Mouse (Mus musculus): ENCODE measurements around the gene Sobp. TPM values are rescaled to one million over a fixed set of nuclear protein-coding genes. Genes with fewer than 3 reads are reported as not detected.

The Sobp gene
- polyA plus RNA-seq, 1 experiment from 2014 or later = 0.29 TPM

GRCm38 (mm10) chr10:43128750-43129149 lies 45.6 kb downstream of the Sobp start:
- no peak for ATAC-seq (ENCODE audit: low read depth)
- Histone ChIP-seq H3K9ac (ENCODE audit: low read length) (no peak overlapping the region), H3K9me3 (ENCODE audit: control insufficient read depth, low read length) (no peaks in the 10 kb centered on the region), H3K4me1 (replicated peaks; ENCODE audit: control insufficient read depth, insufficient read depth, low read length) (no peaks in the 10 kb centered on the region), H3K27ac (ENCODE audit: low read length) (no peak overlapping the region), H3K27me3 (ENCODE audit: control insufficient read depth, insufficient read depth, low read depth, low read length) (no peaks in the 10 kb centered on the region), H3K36me3 (ENCODE audit: control insufficient read depth, insufficient read depth, low read length) (no peaks in the 10 kb centered on the region), H3K4me3 (ENCODE audit: low read length) (no peak overlapping the region), H3K4me2 (ENCODE audit: low read depth, low read length) (no peak overlapping the region)
- WGBS = 61% methylated on average over 3 of the region's 3 CpGs

DNA sequence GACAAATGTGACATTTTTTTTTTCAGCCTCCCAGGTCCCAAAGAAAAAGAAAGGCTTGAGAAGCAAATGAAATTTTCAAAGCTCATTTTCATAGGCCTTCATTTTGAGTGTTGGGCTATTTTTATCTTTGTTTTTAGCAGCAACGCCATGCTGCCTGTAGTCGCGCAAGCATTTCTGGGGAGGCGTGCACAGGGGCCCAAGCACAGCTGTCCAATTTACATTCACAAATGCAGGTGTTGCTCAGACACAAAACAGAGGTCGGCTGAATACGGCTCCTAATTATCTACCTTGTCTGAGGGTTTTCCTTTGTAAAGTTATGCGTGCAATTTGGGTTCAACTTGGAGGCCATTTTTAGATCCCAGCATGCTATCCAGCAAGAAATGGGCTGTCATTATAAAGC lies 49.8 kb downstream of the Sobp start:
- Histone ChIP-seq H3K4me3 (ENCODE audit: low read length) (no peak overlapping the region), H3K27ac (ENCODE audit: low read length) (no peak overlapping the region), H3K4me1 (replicated peaks; ENCODE audit: control insufficient read depth, insufficient read depth, low read length) (no peaks in the 10 kb centered on the region), H3K36me3 (ENCODE audit: control insufficient read depth, insufficient read depth, low read length) (no peaks in the 10 kb centered on the region), H3K27me3 (ENCODE audit: control insufficient read depth, insufficient read depth, low read depth, low read length) (no peaks in the 10 kb centered on the region; the same call in 1 of the 2 replicates), H3K4me2 (ENCODE audit: low read depth, low read length) (no peak overlapping the region), H3K9me3 (ENCODE audit: control insufficient read depth, low read length) (no peaks in the 10 kb centered on the region), H3K9ac (ENCODE audit: low read length) (no peak overlapping the region)
- ATAC-seq (ENCODE audit: low read depth) = no peak
- 87% methylated on average over 7 of the region's 7 CpGs for WGBS

DNA sequence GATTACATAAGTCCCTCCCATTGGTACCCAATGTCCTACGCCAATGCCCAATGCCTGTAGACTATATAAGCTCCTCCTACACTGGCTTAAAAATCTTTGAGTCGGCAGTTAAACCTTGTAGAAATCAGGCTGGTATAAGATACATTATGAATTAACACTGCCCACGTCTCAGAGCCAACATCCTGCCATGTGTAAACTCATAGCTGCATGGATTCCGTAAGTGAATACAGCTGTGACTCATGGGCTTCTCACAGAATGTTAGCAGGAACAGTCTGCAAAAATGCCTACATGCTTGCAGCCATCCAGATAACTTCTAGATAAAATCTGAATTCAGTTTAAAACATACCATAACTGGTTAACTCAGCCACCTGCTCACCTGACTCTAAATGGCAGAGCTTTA lies 50.2 kb downstream of the Sobp start:
- no peaks in the 10 kb centered on the region; the same call in 1 of the 2 replicates for H3K27me3 ChIP-seq (ENCODE audit: control insufficient read depth, insufficient read depth, low read depth, low read length)
- no peak overlapping the region for H3K27ac ChIP-seq (ENCODE audit: low read length)
- no peaks in the 10 kb centered on the region for H3K9me3 ChIP-seq (ENCODE audit: control insufficient read depth, low read length)
- no peaks in the 10 kb centered on the region for H3K36me3 ChIP-seq (ENCODE audit: control insufficient read depth, insufficient read depth, low read length)
- H3K4me2 ChIP-seq (ENCODE audit: low read depth, low read length) = no peak overlapping the region
- no peaks in the 10 kb centered on the region for H3K4me1 ChIP-seq (replicated peaks; ENCODE audit: control insufficient read depth, insufficient read depth, low read length)
- ATAC-seq (ENCODE audit: low read depth) = no peak
- H3K4me3 ChIP-seq (ENCODE audit: low read length) = no peak overlapping the region
- no peak overlapping the region for H3K9ac ChIP-seq (ENCODE audit: low read length)
- 79% methylated on average over 4 of the region's 4 CpGs for WGBS

DNA sequence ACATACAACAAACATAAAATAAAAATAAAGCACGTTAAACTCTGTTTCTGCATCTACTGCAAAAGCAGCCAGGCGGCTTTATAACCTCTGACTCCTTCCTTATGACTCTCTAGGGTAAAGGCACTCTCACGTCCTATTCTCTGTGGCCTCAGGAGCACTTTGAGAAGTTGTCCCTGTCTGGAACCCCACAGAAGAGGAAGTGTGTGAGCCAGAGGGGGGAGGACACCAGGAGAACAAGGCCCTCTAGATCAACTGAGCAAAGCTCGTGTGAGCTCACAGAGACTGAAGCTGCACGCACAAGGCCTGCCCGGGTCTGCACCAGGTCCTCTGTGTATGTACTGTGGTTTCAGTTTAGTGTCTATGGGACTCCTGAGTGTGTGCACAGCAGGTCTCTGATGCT lies 50.9 kb downstream of the Sobp start:
- 71% methylated on average over 6 of the region's 6 CpGs for WGBS

GRCm38 (mm10) chr10:43120688-43121450 lies 53.5 kb downstream of the Sobp start:
- Histone ChIP-seq H3K27me3 (ENCODE audit: control insufficient read depth, insufficient read depth, low read depth, low read length) (no peaks in the 10 kb centered on the region; the same call in 1 of the 2 replicates), H3K4me2 (ENCODE audit: low read depth, low read length) (no peak overlapping the region), H3K9ac (ENCODE audit: low read length) (no peak overlapping the region), H3K27ac (ENCODE audit: low read length) (no peak overlapping the region), H3K9me3 (ENCODE audit: control insufficient read depth, low read length) (no peaks in the 10 kb centered on the region), H3K36me3 (ENCODE audit: control insufficient read depth, insufficient read depth, low read length) (no peaks in the 10 kb centered on the region), H3K4me3 (ENCODE audit: low read length) (no peak overlapping the region), H3K4me1 (replicated peaks; ENCODE audit: control insufficient read depth, insufficient read depth, low read length) (no peaks in the 10 kb centered on the region)
- WGBS = 23% methylated on average over 8 of the region's 8 CpGs
- no peak for ATAC-seq (ENCODE audit: low read depth)

More for the DNA sequence above, 50.9 kb downstream of the Sobp start:
- Histone ChIP-seq H3K4me3 (ENCODE audit: low read length) (no peak overlapping the region), H3K4me2 (ENCODE audit: low read depth, low read length) (no peak overlapping the region), H3K27ac (ENCODE audit: low read length) (no peak overlapping the region), H3K9ac (ENCODE audit: low read length) (no peak overlapping the region), H3K9me3 (ENCODE audit: control insufficient read depth, low read length) (no peaks in the 10 kb centered on the region), H3K27me3 (ENCODE audit: control insufficient read depth, insufficient read depth, low read depth, low read length) (no peaks in the 10 kb centered on the region; the same call in 1 of the 2 replicates), H3K36me3 (ENCODE audit: control insufficient read depth, insufficient read depth, low read length) (no peaks in the 10 kb centered on the region), H3K4me1 (replicated peaks; ENCODE audit: control insufficient read depth, insufficient read depth, low read length) (no peaks in the 10 kb centered on the region)
- no peak for ATAC-seq (ENCODE audit: low read depth)

GRCm38 (mm10) chr10:43116083-43116927 lies 58.0 kb downstream of the Sobp start:
- no peaks in the 10 kb centered on the region; the same call in 1 of the 2 replicates for H3K27me3 ChIP-seq (ENCODE audit: control insufficient read depth, insufficient read depth, low read depth, low read length)
- H3K4me3 ChIP-seq (ENCODE audit: low read length) = no peak overlapping the region
- H3K9me3 ChIP-seq (ENCODE audit: control insufficient read depth, low read length) = no peaks in the 10 kb centered on the region
- H3K9ac ChIP-seq (ENCODE audit: low read length) = no peak overlapping the region
- no peak overlapping the region for H3K4me2 ChIP-seq (ENCODE audit: low read depth, low read length)
- no peak for ATAC-seq (ENCODE audit: low read depth)
- H3K27ac ChIP-seq (ENCODE audit: low read length) = no peak overlapping the region
- H3K36me3 ChIP-seq (ENCODE audit: control insufficient read depth, insufficient read depth, low read length) = no peaks in the 10 kb centered on the region
- no peaks in the 10 kb centered on the region for H3K4me1 ChIP-seq (replicated peaks; ENCODE audit: control insufficient read depth, insufficient read depth, low read length)
- WGBS = 71% methylated on average over 3 of the region's 3 CpGs

DNA sequence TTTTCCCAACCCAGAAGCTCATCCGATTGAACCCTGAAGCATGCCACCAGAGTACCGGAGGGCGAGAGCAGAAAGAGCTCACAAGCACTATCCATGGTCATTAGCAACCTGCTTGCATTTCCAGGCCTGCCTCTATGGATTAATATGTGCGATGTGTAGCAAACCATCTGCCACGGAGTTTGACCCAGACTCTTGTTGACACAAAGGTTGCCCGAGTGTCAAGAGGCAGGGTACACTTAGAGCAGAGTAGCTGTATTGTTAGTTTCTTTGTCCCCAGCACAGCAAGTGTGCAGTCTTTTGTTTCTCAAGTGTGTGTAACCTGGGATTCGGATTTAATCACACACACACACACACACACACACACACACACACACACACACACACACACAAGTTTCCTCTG lies 62.0 kb downstream of the Sobp start:
- WGBS = 62% methylated on average over 7 of the region's 7 CpGs
- no peak overlapping the region for H3K4me2 ChIP-seq (ENCODE audit: low read depth, low read length)
- no peaks in the 10 kb centered on the region for H3K27me3 ChIP-seq (ENCODE audit: control insufficient read depth, insufficient read depth, low read depth, low read length)
- no peaks in the 10 kb centered on the region for H3K4me1 ChIP-seq (replicated peaks; ENCODE audit: control insufficient read depth, insufficient read depth, low read length)
- H3K27ac ChIP-seq (ENCODE audit: low read length) = no peak overlapping the region
- H3K9ac ChIP-seq (ENCODE audit: low read length) = no peak overlapping the region
- no peaks in the 10 kb centered on the region for H3K9me3 ChIP-seq (ENCODE audit: control insufficient read depth, low read length)
- H3K4me3 ChIP-seq (ENCODE audit: low read length) = no peak overlapping the region
- ATAC-seq (ENCODE audit: low read depth) = peak; percentile 28; the same call in 1 of the 2 replicates
- no peaks in the 10 kb centered on the region for H3K36me3 ChIP-seq (ENCODE audit: control insufficient read depth, insufficient read depth, low read length)

- no peaks in the 10 kb centered on the region for H3K36me3 ChIP-seq (ENCODE audit: control insufficient read depth, insufficient read depth, low read length)
- H3K4me3 ChIP-seq (ENCODE audit: low read length) = no peak overlapping the region
- 83% methylated on average over 8 of the region's 8 CpGs for WGBS
- no peaks in the 10 kb centered on the region for H3K4me1 ChIP-seq (replicated peaks; ENCODE audit: control insufficient read depth, insufficient read depth, low read length)
- H3K9ac ChIP-seq (ENCODE audit: low read length) = no peak overlapping the region
- ATAC-seq (ENCODE audit: low read depth) = no peak
- H3K27me3 ChIP-seq (ENCODE audit: control insufficient read depth, insufficient read depth, low read depth, low read length) = no peaks in the 10 kb centered on the region
- no peak overlapping the region for H3K27ac ChIP-seq (ENCODE audit: low read length)
- no peak overlapping the region for H3K4me2 ChIP-seq (ENCODE audit: low read depth, low read length)
- no peaks in the 10 kb centered on the region for H3K9me3 ChIP-seq (ENCODE audit: control insufficient read depth, low read length)
Observed at GRCm38 (mm10) chr10:43106616-43107015, 67.7 kb downstream of the Sobp start.

DNA sequence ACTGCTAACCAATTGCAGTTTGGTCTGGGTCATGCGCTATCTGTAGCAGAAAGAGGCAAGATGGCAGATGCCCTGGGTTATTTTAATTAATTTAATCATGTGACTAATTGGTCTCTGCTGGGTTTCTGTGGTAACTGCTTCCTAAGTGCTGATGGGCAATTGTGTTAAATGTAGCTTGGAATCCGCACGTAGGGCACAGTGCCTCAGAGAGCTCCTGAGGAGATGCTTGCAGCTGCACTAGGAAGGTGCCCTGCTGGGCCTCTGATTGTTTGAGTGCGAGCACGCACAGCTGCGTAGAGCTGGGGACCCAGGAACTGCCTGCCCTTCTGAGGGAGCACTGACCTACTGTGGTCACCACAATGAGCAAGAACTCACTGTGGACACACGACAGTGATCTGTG lies 68.1 kb downstream of the Sobp start:
- H3K27ac ChIP-seq (ENCODE audit: low read length) = no peak overlapping the region
- H3K36me3 ChIP-seq (ENCODE audit: control insufficient read depth, insufficient read depth, low read length) = no peaks in the 10 kb centered on the region
- H3K9ac ChIP-seq (ENCODE audit: low read length) = no peak overlapping the region
- no peaks in the 10 kb centered on the region for H3K27me3 ChIP-seq (ENCODE audit: control insufficient read depth, insufficient read depth, low read depth, low read length)
- no peak for ATAC-seq (ENCODE audit: low read depth)
- no peaks in the 10 kb centered on the region for H3K4me1 ChIP-seq (replicated peaks; ENCODE audit: control insufficient read depth, insufficient read depth, low read length)
- H3K4me2 ChIP-seq (ENCODE audit: low read depth, low read length) = no peak overlapping the region
- no peak overlapping the region for H3K4me3 ChIP-seq (ENCODE audit: low read length)
- no peaks in the 10 kb centered on the region for H3K9me3 ChIP-seq (ENCODE audit: control insufficient read depth, low read length)
- 55% methylated on average over 7 of the region's 7 CpGs for WGBS

Measured in lung, embryonic 16.5 days (tissue).